Mouse (Mus musculus): ENCODE results near the gene Cmtm7. TPM values are rescaled to one million over a fixed set of nuclear protein-coding genes. Genes with fewer than 3 reads are reported as not detected.

The Cmtm7 gene
- polyA plus RNA-seq, 1 experiment from 2014 or later, result 107 TPM

- peaks cover 42% of the 10 kb centered on the region for H3K4me1 ChIP-seq
- no peak for ATAC-seq (ENCODE audit: extremely low read depth, insufficient number of reproducible peaks, low FRiP score, low TSS enrichment)
- WGBS, result 68% methylated on average over 7 of the region's 7 CpGs
- no peaks in the 10 kb centered on the region for H3K9me3 ChIP-seq
- H3K4me2 ChIP-seq, result no peak overlapping the region
- H3K27ac ChIP-seq (replicated peaks), result no peak overlapping the region
- peaks cover 12% of the 10 kb centered on the region; the same call in 1 of the 2 replicates for H3K36me3 ChIP-seq
- H3K27me3 ChIP-seq (replicated peaks), result no peaks in the 10 kb centered on the region
- H3K4me3 ChIP-seq, result no peak overlapping the region
- no peak overlapping the region for H3K9ac ChIP-seq
These were observed 3.6 kb downstream of the Cmtm7 start for GRCm38 (mm10) chr9:114778047-114778390.

GRCm38 (mm10) chr9:114777178-114778046 lies 4.2 kb downstream of the Cmtm7 start:
- H3K9me3 ChIP-seq, result no peaks in the 10 kb centered on the region
- H3K36me3 ChIP-seq, result peaks cover 18% of the 10 kb centered on the region
- no peaks in the 10 kb centered on the region for H3K27me3 ChIP-seq (replicated peaks)
- 69% methylated on average over 6 of the region's 6 CpGs for WGBS
- H3K9ac ChIP-seq, result no peak overlapping the region
- peaks cover 42% of the 10 kb centered on the region for H3K4me1 ChIP-seq
- H3K4me2 ChIP-seq, result no peak overlapping the region
- H3K27ac ChIP-seq (replicated peaks), result no peak overlapping the region; the same call in 1 of the 2 replicates
- H3K4me3 ChIP-seq, result no peak overlapping the region
- ATAC-seq (ENCODE audit: extremely low read depth, insufficient number of reproducible peaks, low FRiP score, low TSS enrichment), result no peak

DNA sequence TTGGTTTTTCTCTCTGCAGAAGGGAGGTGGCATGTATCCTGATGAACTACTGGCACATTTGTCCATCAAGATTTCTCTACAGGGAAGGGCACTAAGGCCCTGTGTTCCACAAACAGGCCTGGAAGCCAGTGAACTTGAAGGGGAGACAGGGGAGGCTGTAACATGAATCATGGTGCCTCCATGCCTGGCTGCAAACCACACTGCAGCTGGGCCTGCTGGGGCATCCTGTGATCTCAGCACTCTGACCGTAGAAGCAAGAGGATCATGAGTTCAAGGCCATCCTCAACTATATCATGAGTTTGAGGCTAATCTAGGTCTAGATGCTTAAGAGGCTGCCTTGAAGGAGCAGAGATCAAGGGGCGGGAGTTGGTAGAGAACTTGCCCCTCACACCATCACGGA lies 5.3 kb downstream of the Cmtm7 start:
- H3K9me3 ChIP-seq, result no peaks in the 10 kb centered on the region
- no peak overlapping the region for H3K9ac ChIP-seq
- H3K4me3 ChIP-seq, result no peak overlapping the region
- H3K27me3 ChIP-seq (replicated peaks), result no peaks in the 10 kb centered on the region
- no peak overlapping the region for H3K4me2 ChIP-seq
- H3K27ac ChIP-seq (replicated peaks), result no peak overlapping the region
- 83% methylated on average over 3 of the region's 3 CpGs for WGBS
- peaks cover 24% of the 10 kb centered on the region for H3K36me3 ChIP-seq
- peaks cover 38% of the 10 kb centered on the region for H3K4me1 ChIP-seq
- no peak for ATAC-seq (ENCODE audit: extremely low read depth, insufficient number of reproducible peaks, low FRiP score, low TSS enrichment)

DNA sequence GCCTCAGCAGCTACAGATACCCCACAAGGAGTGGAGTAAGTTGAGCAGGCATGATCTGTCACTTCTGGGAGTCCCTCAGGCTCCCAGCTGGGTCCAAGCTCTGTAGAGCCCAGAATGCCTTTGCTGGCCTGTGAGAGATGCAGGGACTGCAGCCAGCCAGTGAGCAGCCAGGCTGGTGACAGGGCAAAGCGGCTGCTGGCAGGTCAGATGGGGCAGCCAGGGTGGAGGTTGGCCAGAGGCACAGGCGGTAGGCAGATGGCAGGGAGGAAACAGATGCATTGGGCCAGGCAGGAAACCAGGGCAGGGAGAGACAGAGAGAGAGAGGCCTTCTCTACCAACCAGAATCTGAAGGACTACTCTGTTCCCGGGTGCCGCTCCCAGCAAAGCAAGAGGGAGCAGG lies 6.4 kb downstream of the Cmtm7 start:
- peak overlapping the region; percentile 39; the same call in 1 of the 2 replicates for H3K27ac ChIP-seq (replicated peaks)
- H3K9me3 ChIP-seq, result no peaks in the 10 kb centered on the region
- 51% methylated on average over 4 of the region's 4 CpGs for WGBS
- H3K4me3 ChIP-seq, result no peak overlapping the region
- H3K27me3 ChIP-seq (replicated peaks), result no peaks in the 10 kb centered on the region
- ATAC-seq (ENCODE audit: extremely low read depth, insufficient number of reproducible peaks, low FRiP score, low TSS enrichment), result no peak
- peaks cover 32% of the 10 kb centered on the region for H3K36me3 ChIP-seq
- peak overlapping the region; percentile 42 for H3K9ac ChIP-seq
- H3K4me1 ChIP-seq, result peaks cover 36% of the 10 kb centered on the region
- H3K4me2 ChIP-seq, result no peak overlapping the region

DNA sequence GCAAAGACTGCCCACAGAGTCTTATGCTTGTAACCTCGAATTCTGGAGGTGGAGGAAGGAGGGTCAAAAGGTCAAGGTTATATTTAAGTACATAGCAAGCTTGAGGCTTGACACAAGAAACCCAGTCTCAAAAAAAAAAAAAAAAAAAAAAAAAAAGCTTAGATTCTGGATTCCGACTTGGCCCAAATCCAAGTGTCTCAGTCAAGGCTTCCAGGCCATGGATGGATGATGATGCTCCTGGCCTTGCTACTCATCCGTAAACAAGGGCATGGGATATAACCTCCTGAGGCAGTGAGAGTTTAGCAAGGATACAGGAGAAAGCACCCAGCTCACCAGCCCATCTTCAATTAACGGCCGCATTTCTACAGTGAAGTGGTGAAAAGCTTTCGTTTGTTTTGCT lies 7.0 kb downstream of the Cmtm7 start:
- Histone ChIP-seq H3K9me3 (no peaks in the 10 kb centered on the region), H3K4me2 (no peak overlapping the region), H3K27me3 (replicated peaks) (no peaks in the 10 kb centered on the region), H3K4me1 (peaks cover 29% of the 10 kb centered on the region), H3K27ac (replicated peaks) (no peak overlapping the region), H3K9ac (no peak overlapping the region), H3K4me3 (no peak overlapping the region), H3K36me3 (peaks cover 38% of the 10 kb centered on the region)
- no peak for ATAC-seq (ENCODE audit: extremely low read depth, insufficient number of reproducible peaks, low FRiP score, low TSS enrichment)
- 70% methylated on average over 6 of the region's 6 CpGs for WGBS

GRCm38 (mm10) chr9:114771565-114771964 lies 10.1 kb downstream of the Cmtm7 start:
- Histone ChIP-seq H3K4me3 (no peak overlapping the region), H3K9me3 (no peaks in the 10 kb centered on the region), H3K9ac (no peak overlapping the region), H3K27me3 (replicated peaks) (no peaks in the 10 kb centered on the region), H3K4me1 (peaks cover 35% of the 10 kb centered on the region), H3K27ac (replicated peaks) (no peak overlapping the region), H3K36me3 (peaks cover 40% of the 10 kb centered on the region), H3K4me2 (no peak overlapping the region)
- WGBS, result 74% methylated on average over 7 of the region's 7 CpGs
- ATAC-seq (ENCODE audit: extremely low read depth, insufficient number of reproducible peaks, low FRiP score, low TSS enrichment), result no peak

GRCm38 (mm10) chr9:114770224-114770623 lies 11.4 kb downstream of the Cmtm7 start:
- ATAC-seq (ENCODE audit: extremely low read depth, insufficient number of reproducible peaks, low FRiP score, low TSS enrichment), result no peak
- Histone ChIP-seq H3K4me3 (no peak overlapping the region), H3K27me3 (replicated peaks) (no peaks in the 10 kb centered on the region), H3K4me2 (no peak overlapping the region), H3K27ac (replicated peaks) (no peak overlapping the region), H3K4me1 (peaks cover 24% of the 10 kb centered on the region), H3K9me3 (no peaks in the 10 kb centered on the region), H3K36me3 (peaks cover 53% of the 10 kb centered on the region), H3K9ac (no peak overlapping the region)
- 78% methylated on average over 4 of the region's 4 CpGs for WGBS

- no peak for ATAC-seq (ENCODE audit: extremely low read depth, insufficient number of reproducible peaks, low FRiP score, low TSS enrichment)
- Histone ChIP-seq H3K36me3 (peaks cover 53% of the 10 kb centered on the region), H3K4me1 (peaks cover 18% of the 10 kb centered on the region), H3K4me2 (no peak overlapping the region), H3K9ac (peak overlapping the region; percentile 65; the same call in 1 of the 2 replicates), H3K27me3 (replicated peaks) (no peaks in the 10 kb centered on the region), H3K4me3 (no peak overlapping the region), H3K27ac (replicated peaks) (0 out of 2 replicates have a peak overlapping the region, but pooled peaks have one; percentile 6), H3K9me3 (no peaks in the 10 kb centered on the region)
- 38% methylated on average over 10 of the region's 10 CpGs for WGBS
These were observed 13.6 kb downstream of the Cmtm7 start for GRCm38 (mm10) chr9:114768066-114768465.

DNA sequence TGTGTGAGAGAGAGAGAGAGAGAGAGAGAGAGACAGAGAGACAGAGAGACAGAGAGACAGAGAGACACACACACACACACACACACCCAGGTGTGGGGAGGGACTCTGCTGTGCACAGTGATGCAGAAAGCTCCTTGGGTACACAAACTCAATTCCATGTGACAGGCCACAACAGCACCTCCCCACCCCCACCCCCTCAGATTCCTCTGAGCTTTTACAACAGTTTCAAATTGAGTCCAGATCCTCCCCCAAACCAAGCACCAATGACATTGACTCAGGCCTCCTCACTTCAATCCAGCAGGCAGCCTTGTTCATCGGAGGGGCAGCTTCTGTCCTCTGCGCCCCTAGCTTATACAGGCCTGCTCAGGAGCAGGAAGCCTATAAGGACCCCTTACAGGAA lies 14.1 kb downstream of the Cmtm7 start:
- Histone ChIP-seq H3K4me2 (no peak overlapping the region), H3K4me3 (no peak overlapping the region)
- 69% methylated on average over 2 of the region's 2 CpGs for WGBS

GRCm38 (mm10) chr9:114767030-114767429 lies 14.6 kb downstream of the Cmtm7 start:
- WGBS, result 80% methylated on average over 13 of the region's 13 CpGs
- Histone ChIP-seq H3K27ac (replicated peaks) (no peak overlapping the region), H3K27me3 (replicated peaks) (no peaks in the 10 kb centered on the region), H3K9ac (no peak overlapping the region; the same call in 1 of the 2 replicates), H3K4me2 (no peak overlapping the region), H3K36me3 (peaks cover 54% of the 10 kb centered on the region), H3K4me3 (no peak overlapping the region), H3K4me1 (peaks cover 18% of the 10 kb centered on the region), H3K9me3 (no peaks in the 10 kb centered on the region)
- no peak for ATAC-seq (ENCODE audit: extremely low read depth, insufficient number of reproducible peaks, low FRiP score, low TSS enrichment)

More for the DNA sequence above, 14.1 kb downstream of the Cmtm7 start:
- Histone ChIP-seq H3K36me3 (peaks cover 54% of the 10 kb centered on the region), H3K27me3 (replicated peaks) (no peaks in the 10 kb centered on the region), H3K27ac (replicated peaks) (0 out of 2 replicates have a peak overlapping the region, but pooled peaks have one; percentile 6), H3K9ac (peak overlapping the region; percentile 65), H3K9me3 (no peaks in the 10 kb centered on the region), H3K4me1 (peaks cover 18% of the 10 kb centered on the region)
- no peak for ATAC-seq (ENCODE audit: extremely low read depth, insufficient number of reproducible peaks, low FRiP score, low TSS enrichment)

- Histone ChIP-seq H3K9ac (no peak overlapping the region), H3K27ac (replicated peaks) (no peak overlapping the region), H3K4me2 (no peak overlapping the region), H3K36me3 (peaks cover 69% of the 10 kb centered on the region), H3K4me1 (peaks cover 13% of the 10 kb centered on the region), H3K4me3 (no peak overlapping the region), H3K27me3 (replicated peaks) (no peaks in the 10 kb centered on the region), H3K9me3 (no peaks in the 10 kb centered on the region)
- WGBS, result 62% methylated on average over 13 of the region's 13 CpGs
- no peak for ATAC-seq (ENCODE audit: extremely low read depth, insufficient number of reproducible peaks, low FRiP score, low TSS enrichment)
These were observed 18.3 kb downstream of the Cmtm7 start for GRCm38 (mm10) chr9:114763341-114763740.

DNA sequence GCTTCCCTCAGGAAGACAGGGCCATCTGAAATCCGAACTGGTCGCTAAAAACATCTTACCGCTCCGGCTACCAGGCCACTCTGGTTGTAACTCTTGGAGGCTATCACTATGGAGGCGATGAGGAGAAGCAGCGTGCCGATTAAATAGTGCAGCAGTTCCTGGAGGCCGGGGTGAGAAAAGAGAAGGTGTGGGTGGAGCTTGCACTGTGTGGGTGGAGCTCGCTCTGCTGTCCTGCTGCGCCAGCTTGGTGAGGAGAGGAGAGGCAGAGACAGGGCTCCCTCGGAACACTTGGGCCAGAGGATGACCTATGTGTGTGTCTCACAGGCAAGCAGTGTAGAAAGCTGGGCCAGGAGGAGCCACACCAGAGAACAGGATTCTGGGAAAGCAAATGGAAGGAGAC lies 19.8 kb downstream of the Cmtm7 start:
- Histone ChIP-seq H3K4me1 (no peaks in the 10 kb centered on the region), H3K9ac (no peak overlapping the region), H3K27ac (replicated peaks) (no peak overlapping the region), H3K36me3 (peaks cover 81% of the 10 kb centered on the region), H3K4me3 (no peak overlapping the region), H3K9me3 (no peaks in the 10 kb centered on the region), H3K27me3 (replicated peaks) (no peaks in the 10 kb centered on the region), H3K4me2 (no peak overlapping the region)
- no peak for ATAC-seq (ENCODE audit: extremely low read depth, insufficient number of reproducible peaks, low FRiP score, low TSS enrichment)
- WGBS, result 62% methylated on average over 11 of the region's 11 CpGs

Data from heart, embryonic 13.5 days (tissue).